In the genomic region with DNA sequence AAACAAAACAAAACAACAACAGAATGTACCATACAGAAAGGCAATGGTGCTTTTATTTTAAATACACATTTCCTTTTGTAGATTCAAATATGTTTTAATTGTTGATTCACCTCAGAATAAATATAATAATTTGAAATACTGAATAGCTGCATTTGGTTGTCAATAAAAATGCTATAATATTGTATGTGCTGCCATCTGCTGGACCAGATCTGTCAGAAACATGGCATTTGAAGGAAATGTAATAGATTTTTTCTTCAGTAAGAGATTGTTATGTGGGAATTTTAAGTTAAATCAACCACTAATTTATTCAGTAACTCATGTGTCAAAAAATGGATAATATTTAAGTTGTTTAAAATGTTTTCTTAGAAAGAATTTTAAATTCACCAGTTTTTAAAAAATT, we compare ENCODE assay signal across 15 mouse cellular contexts. TPM values are rescaled to one million over a fixed set of nuclear protein-coding genes. Genes with fewer than 3 reads are reported as not detected.
DNase-seq lines count a peak whose midpoint lies in the region; ATAC-seq lines count a peak whose summit lies in the region.
"Had no signal": no experiment of that assay in that cellular context is flagged by ENCODE, and none has a peak within 500 bp of the region (broad histone marks: within the 10 kb centered on the region; RNA-seq: fewer than 3 reads in every experiment).

No protein-coding gene starts in this region.

- no peak overlapping the region for H3K9ac ChIP-seq in midbrain, embryonic 14.5 days (replicated peaks; ENCODE audit: low read length)
- H3K9ac ChIP-seq in midbrain, embryonic 11.5 days (ENCODE audit: low read length) = no peak overlapping the region
- H3K9ac ChIP-seq: neural tube, embryonic 13.5 days had no signal

- H3K27ac ChIP-seq in midbrain, embryonic 14.5 days (replicated peaks; ENCODE audit: low read depth, low read length) = no peak overlapping the region
- no peak overlapping the region for H3K27ac ChIP-seq in midbrain, embryonic 11.5 days (ENCODE audit: low read depth, low read length)
- H3K27ac ChIP-seq: neural tube, embryonic 13.5 days had no signal

- no peaks in the 10 kb centered on the region for H3K36me3 ChIP-seq in midbrain, embryonic 14.5 days (ENCODE audit: control insufficient read depth, insufficient read depth, low read length)
- no peaks in the 10 kb centered on the region for H3K36me3 ChIP-seq in midbrain, embryonic 11.5 days (ENCODE audit: control insufficient read depth, insufficient read depth, low read length)
- H3K36me3 ChIP-seq: neural tube, embryonic 13.5 days had no signal

- peak; percentile 7 for DNase-seq in adrenal gland, postnatal 10 days
- DNase-seq in adrenal gland, adult 2 months = no peak
- DNase-seq in kidney, adult 9 months = peak; percentile 14
- DNase-seq in kidney, adult 11 months = no peak
- DNase-seq in midbrain, embryonic 14.5 days = peak; percentile 79
- DNase-seq in midbrain, embryonic 11.5 days (ENCODE audit: low spot score, missing footprints) = no peak
- DNase-seq in embryo, embryonic 11.5 days (ENCODE audit: low read depth, low spot score) = peak; percentile 16
- DNase-seq: adrenal gland, postnatal 14 days; cerebellum, adult 11-12 months; gastrocnemius, postnatal 14 days; heart, postnatal 36 days; liver had no signal

- H3K4me3 ChIP-seq in midbrain, embryonic 14.5 days (replicated peaks; ENCODE audit: low read depth, low read length) = no peak overlapping the region
- H3K4me3 ChIP-seq in midbrain, embryonic 11.5 days (ENCODE audit: low read depth, low read length) = no peak overlapping the region
- H3K4me3 ChIP-seq: neural tube, embryonic 13.5 days had no signal

- no peak for ATAC-seq in midbrain, embryonic 14.5 days (ENCODE audit: low FRiP score, low TSS enrichment)
- no peak for ATAC-seq in midbrain, embryonic 11.5 days (ENCODE audit: low FRiP score)
- ATAC-seq in erythroid progenitor cell, adult 5-6 weeks (replicated peaks; ENCODE audit: low FRiP score, poor library complexity, severe bottlenecking) = no peak

- H3K9me3 ChIP-seq in midbrain, embryonic 14.5 days (ENCODE audit: control insufficient read depth, low read length) = no peaks in the 10 kb centered on the region
- no peaks in the 10 kb centered on the region for H3K9me3 ChIP-seq in midbrain, embryonic 11.5 days (ENCODE audit: control insufficient read depth, low read length)
- H3K9me3 ChIP-seq: neural tube, embryonic 13.5 days had no signal

- H3K4me1 ChIP-seq in midbrain, embryonic 14.5 days (ENCODE audit: control insufficient read depth, insufficient read depth, low read length) = no peaks in the 10 kb centered on the region
- no peaks in the 10 kb centered on the region for H3K4me1 ChIP-seq in midbrain, embryonic 11.5 days (ENCODE audit: control insufficient read depth, insufficient read depth, low read length)
- H3K4me1 ChIP-seq: neural tube, embryonic 13.5 days had no signal

- H3K4me2 ChIP-seq in midbrain, embryonic 14.5 days (ENCODE audit: low read length) = no peak overlapping the region
- H3K4me2 ChIP-seq in midbrain, embryonic 11.5 days = no peak overlapping the region
- H3K4me2 ChIP-seq: neural tube, embryonic 13.5 days had no signal

- H3K27me3 ChIP-seq in midbrain, embryonic 14.5 days (ENCODE audit: control insufficient read depth, insufficient read depth, low read length) = no peaks in the 10 kb centered on the region
- no peaks in the 10 kb centered on the region for H3K27me3 ChIP-seq in midbrain, embryonic 11.5 days (ENCODE audit: control insufficient read depth, insufficient read depth, low read length)
- H3K27me3 ChIP-seq: neural tube, embryonic 13.5 days had no signal

RNA-seq across cellular contexts. Expression of gene Slitrk6, which starts 22.6 kb away (rescaled TPM):
- 1 to 10 TPM; 1.3 to 1.7 TPM for total RNA-seq in adrenal gland, postnatal 10 days (2021)
- under 1 TPM; 0.17 to 0.41 TPM for total RNA-seq in adrenal gland, adult 2 months (2021)
- 0.03 TPM in 1 of 2 replicates, not detected in the other for polyA plus RNA-seq in adrenal gland, adult 2 months (2012; rRNA removed)
- 3.7 and 4.1 TPM in 2 replicates for polyA plus RNA-seq in midbrain, embryonic 14.5 days (2014; fragmentation: Nextera tagmentation; extraction: Ambion mirVana)
- polyA plus RNA-seq in midbrain, embryonic 11.5 days (2014; fragmentation: Nextera tagmentation; extraction: Ambion mirVana) = 2.1 and 2.6 TPM in 2 replicates
- not detected in 2 replicates for total RNA-seq in erythroid progenitor cell, adult 5-6 weeks (2015; ENCODE audit: low replicate concordance)
- total RNA-seq in erythroid progenitor cell, adult 5-6 weeks (2017; ENCODE audit: low replicate concordance) = not detected in 2 replicates
- total RNA-seq: megakaryocyte-erythroid progenitor cell, adult 5-6 weeks had no signal

Comparison
In these comparisons a context has a peak if more than half of its experiments do, and no peak if none do; other contexts are left out.
1. DNase-seq: peak in adrenal gland, postnatal 10 days (single experiment), kidney, adult 9 months (single experiment), midbrain, embryonic 14.5 days (single experiment) and embryo, embryonic 11.5 days (single experiment); none in adrenal gland, adult 2 months (single experiment), kidney, adult 11 months (single experiment) and midbrain, embryonic 11.5 days (single experiment).